Mouse (Mus musculus) midbrain, embryonic 14.5 days (tissue): ENCODE measurements around the gene Btnl6. TPM values are rescaled to one million over a fixed set of nuclear protein-coding genes. Genes with fewer than 3 reads are reported as not detected.
"Not testable (repeated sequence)": the region's sequence is repeated elsewhere in the genome, so short reads cannot be mapped to it uniquely, and the experiment has no call there.

ENCODE experiments used
- ATAC-seq: fragments of 200-750 bp; cut with Nextera tagmentation; 2 replicates; pipeline ENCODE4 v1.8.0; 2017; ENCODE audit warnings: moderate number of reproducible peaks, moderate library complexity; ENCODE audit not compliant: low FRiP score, low TSS enrichment
- DNase-seq: peaks from one replicate; pipeline ENCODE4 v3.0.0-alpha.2; 2015
- H3K27ac ChIP-seq: fragments of 300-500 bp; sonication (generic); replicated peaks from 2 replicates; pipeline ENCODE4 v1.5.1; 2014; ENCODE audit warnings: mild to moderate bottlenecking, low read depth, low read length, moderate library complexity
- H3K27me3 ChIP-seq: fragments of 300-500 bp; sonication (generic); 2 replicates; pipeline ENCODE4 v1.6.1; 2014; ENCODE audit warnings: low read length, control low read depth, mixed read lengths; ENCODE audit not compliant: control insufficient read depth, insufficient read depth
- H3K36me3 ChIP-seq: fragments of 300-500 bp; sonication (generic); 2 replicates; pipeline ENCODE4 v1.6.1; 2014; ENCODE audit warnings: low read length, control low read depth; ENCODE audit not compliant: control insufficient read depth, insufficient read depth
- H3K4me1 ChIP-seq: fragments of 300-500 bp; sonication (generic); 2 replicates; pipeline ENCODE4 v1.6.1; 2014; ENCODE audit warnings: mild to moderate bottlenecking, antibody characterized with exemption, low read length, control low read depth; ENCODE audit not compliant: control insufficient read depth, insufficient read depth
- H3K4me2 ChIP-seq: fragments of 300-500 bp; sonication (generic); 2 replicates; pipeline ENCODE4 v1.6.1; 2014; ENCODE audit warnings: mild to moderate bottlenecking, low read length, moderate library complexity
- H3K4me3 ChIP-seq: fragments of 300-500 bp; sonication (generic); replicated peaks from 2 replicates; pipeline ENCODE4 v1.5.1; 2014; ENCODE audit warnings: low read depth, low read length
- H3K9ac ChIP-seq: fragments of 300-500 bp; sonication (generic); replicated peaks from 2 replicates; pipeline ENCODE4 v1.6.1; 2014; ENCODE audit warnings: mild to moderate bottlenecking, low read length, moderate library complexity
- H3K9me3 ChIP-seq: fragments of 300-500 bp; sonication (generic); 2 replicates; pipeline ENCODE4 v1.6.1; 2016; ENCODE audit warnings: low read length, control low read depth, mixed read lengths; ENCODE audit not compliant: control insufficient read depth
- WGBS: fragments of 180-500 bp; shearing (Covaris S2); extraction: QIAGEN DNeasy Blood & Tissue Kit; methylation state at CpG from one replicate; pipeline ENCODE4 v1.1.7; 2014; 5-methylcytosine and 5-hydroxymethylcytosine counted together
- polyA plus RNA-seq: library from polyadenylated mRNA; unstranded; fragments of >200 nt; fragmentation: Nextera tagmentation; extraction: Ambion mirVana; gene quantifications from 2 replicates; pipeline ENCODE4 v1.2.1, GENCODE M21; 2014

Btnl6 gene
- polyA plus RNA-seq, 1 experiment from 2014 or later: not detected

DNA sequence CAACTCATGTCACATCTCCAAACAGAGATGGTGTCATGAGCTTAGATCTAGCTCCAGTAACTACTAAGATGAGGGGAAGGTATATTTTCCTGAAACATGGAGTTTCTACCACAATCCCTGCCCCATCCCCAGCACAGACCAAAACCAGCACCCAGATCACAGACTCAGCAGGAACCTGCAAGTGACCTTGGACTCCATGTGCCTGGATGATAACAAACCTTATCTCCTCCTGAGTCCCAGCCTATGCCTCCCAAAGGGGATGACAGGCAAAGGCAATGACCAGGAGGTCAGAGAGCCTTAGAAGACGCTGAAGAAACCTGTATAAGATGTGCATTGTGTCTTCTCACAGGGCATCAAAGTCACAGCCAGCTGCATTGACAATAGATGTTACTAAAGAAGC is 1.8 kb upstream of the Btnl6 start:
- H3K9me3 ChIP-seq: no peaks in the 10 kb centered on the region
- ATAC-seq: no peak
- WGBS: 79% methylated on average over 1 of the region's 1 CpGs

DNA sequence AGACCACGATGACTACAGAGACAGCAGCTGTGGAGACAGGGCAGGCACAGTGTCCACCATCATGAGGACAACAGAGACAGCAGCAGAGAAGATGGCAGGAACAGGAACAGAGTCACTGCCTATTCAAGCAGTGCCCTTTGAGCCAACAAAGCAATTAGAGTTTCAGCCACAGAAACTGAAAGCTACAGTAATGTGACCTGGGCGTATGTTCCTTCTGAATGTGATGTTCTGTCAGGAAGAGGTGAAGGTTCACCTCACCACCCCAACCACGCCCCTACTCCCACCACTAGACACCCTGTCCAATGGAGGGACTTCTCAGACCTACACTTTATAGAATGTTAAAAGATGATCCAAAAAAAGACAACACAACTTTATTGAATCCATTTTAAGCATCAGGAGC is 1.4 kb upstream of the Btnl6 start:
- not testable (repeated sequence) for H3K27me3 ChIP-seq, H3K4me2 ChIP-seq
- WGBS: 71% methylated on average over 3 of the region's 3 CpGs

More for the DNA sequence above, 1.8 kb upstream of the Btnl6 start:
- H3K4me1 ChIP-seq: no peaks in the 10 kb centered on the region
- H3K36me3 ChIP-seq: no peaks in the 10 kb centered on the region
- H3K27me3 ChIP-seq: no peaks in the 10 kb centered on the region
- no peak for DNase-seq
- no peak overlapping the region for H3K9ac ChIP-seq
- H3K27ac ChIP-seq: no peak overlapping the region
- no peak overlapping the region for H3K4me3 ChIP-seq
- no peak overlapping the region for H3K4me2 ChIP-seq

DNA sequence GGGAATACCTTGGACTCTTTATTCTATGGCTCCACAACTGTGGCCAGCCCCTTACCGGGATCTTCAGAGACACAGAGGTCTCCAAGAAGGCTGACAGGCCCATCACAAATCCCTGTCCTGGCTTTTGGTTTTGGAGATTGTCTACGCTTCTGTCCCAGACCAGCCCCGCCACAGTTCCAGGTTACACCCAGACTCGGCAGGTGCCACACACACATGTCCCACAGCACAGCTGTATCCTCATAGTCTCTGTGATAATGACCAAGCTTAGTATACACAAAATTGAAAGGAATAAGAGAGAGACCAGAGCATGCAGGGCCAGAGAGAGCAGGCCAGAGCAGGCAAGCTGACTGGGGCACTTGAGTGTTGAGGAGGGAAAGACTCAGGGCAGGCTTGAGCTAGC is 643 bp upstream of the Btnl6 start:
- Histone ChIP-seq H3K9ac (no peak overlapping the region), H3K4me3 (no peak overlapping the region), H3K4me1 (no peaks in the 10 kb centered on the region), H3K4me2 (no peak overlapping the region), H3K9me3 (no peaks in the 10 kb centered on the region), H3K36me3 (no peaks in the 10 kb centered on the region), H3K27me3 (no peaks in the 10 kb centered on the region), H3K27ac (no peak overlapping the region)
- no peak for DNase-seq
- ATAC-seq: no peak
- WGBS: 95% methylated on average over 4 of the region's 4 CpGs

More for the DNA sequence above, 1.4 kb upstream of the Btnl6 start:
- not testable (repeated sequence) for ATAC-seq, H3K36me3 ChIP-seq, DNase-seq, H3K9ac ChIP-seq, H3K4me1 ChIP-seq, H3K9me3 ChIP-seq, H3K4me3 ChIP-seq, H3K27ac ChIP-seq

DNA sequence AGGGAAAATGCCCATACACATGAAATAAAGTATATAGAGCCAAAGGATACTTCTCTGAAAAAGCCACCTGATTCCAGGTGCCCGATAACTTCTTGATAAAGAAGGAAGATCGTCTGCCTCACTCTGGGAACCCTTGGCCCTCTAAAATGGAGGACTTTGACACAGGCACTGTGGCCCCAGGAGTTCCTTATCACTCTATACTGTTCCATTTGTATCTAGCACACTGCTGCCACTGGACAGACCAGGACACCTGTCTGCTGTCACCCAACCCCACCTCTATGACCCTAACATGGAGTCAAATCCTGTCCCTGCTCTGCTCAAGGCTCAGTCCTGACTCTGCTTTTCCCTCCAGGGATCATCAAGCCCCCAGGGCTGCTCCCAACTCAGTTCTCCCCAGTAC is 638 bp downstream of the Btnl6 start:
- 82% methylated on average over 2 of the region's 2 CpGs for WGBS

DNA sequence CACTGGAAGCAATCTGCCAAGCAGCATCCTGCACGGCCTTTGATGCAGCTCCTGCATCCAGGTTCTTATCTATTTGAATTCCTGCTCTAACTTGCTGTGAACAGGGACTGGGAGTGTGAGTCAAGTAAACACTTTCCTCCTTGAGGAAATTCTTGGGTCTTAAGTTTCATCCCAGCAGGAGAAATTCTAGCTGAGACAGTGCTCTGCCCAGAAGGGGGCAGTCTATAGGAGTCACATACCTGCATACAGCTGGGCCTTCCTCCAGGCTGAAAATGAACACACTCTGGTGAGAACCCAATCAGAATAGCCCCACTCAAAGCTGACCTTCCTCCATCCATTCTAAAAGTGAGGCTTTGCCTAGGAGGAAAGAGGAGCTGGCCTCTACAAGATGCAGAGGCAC is 5.4 kb downstream of the Btnl6 start:
- H3K36me3 ChIP-seq, H3K4me3 ChIP-seq, H3K4me1 ChIP-seq, H3K27ac ChIP-seq, H3K27me3 ChIP-seq, H3K9me3 ChIP-seq, H3K4me2 ChIP-seq, ATAC-seq, H3K9ac ChIP-seq: not testable (repeated sequence)
- 67% methylated on average over 1 of the region's 1 CpGs for WGBS
- DNase-seq: peak; percentile 2

More for the DNA sequence above, 638 bp downstream of the Btnl6 start:
- Histone ChIP-seq H3K4me2 (no peak overlapping the region), H3K4me1 (no peaks in the 10 kb centered on the region), H3K36me3 (no peaks in the 10 kb centered on the region), H3K27ac (no peak overlapping the region), H3K27me3 (no peaks in the 10 kb centered on the region), H3K9ac (no peak overlapping the region), H3K4me3 (no peak overlapping the region), H3K9me3 (no peaks in the 10 kb centered on the region)
- DNase-seq (no peak), ATAC-seq (no peak)

DNA sequence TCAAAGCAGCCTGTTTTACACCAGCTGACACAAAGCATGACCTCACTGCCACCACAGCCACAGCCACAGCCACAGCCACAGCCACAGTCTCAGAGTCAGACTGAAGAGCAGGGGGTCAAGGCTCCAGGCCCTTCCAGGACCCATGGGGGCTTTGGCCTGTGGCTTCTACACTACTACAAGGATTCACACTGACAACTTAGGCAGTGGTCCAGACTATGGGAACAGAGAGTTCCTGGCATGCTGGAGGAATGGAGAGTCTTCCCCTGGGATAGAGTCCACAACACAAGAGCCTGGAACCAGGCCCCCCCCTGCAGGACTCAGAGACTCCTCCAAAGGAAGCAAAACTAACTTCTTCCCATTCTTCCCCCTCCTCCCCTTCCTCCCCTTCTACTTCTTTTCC is 9.6 kb downstream of the Btnl6 start:
- Histone ChIP-seq H3K4me2 (no peak overlapping the region), H3K27me3 (no peaks in the 10 kb centered on the region), H3K4me3 (no peak overlapping the region), H3K9me3 (no peaks in the 10 kb centered on the region), H3K4me1 (no peaks in the 10 kb centered on the region), H3K9ac (no peak overlapping the region), H3K36me3 (no peaks in the 10 kb centered on the region), H3K27ac (no peak overlapping the region)
- DNase-seq: no peak
- ATAC-seq: no peak

DNA sequence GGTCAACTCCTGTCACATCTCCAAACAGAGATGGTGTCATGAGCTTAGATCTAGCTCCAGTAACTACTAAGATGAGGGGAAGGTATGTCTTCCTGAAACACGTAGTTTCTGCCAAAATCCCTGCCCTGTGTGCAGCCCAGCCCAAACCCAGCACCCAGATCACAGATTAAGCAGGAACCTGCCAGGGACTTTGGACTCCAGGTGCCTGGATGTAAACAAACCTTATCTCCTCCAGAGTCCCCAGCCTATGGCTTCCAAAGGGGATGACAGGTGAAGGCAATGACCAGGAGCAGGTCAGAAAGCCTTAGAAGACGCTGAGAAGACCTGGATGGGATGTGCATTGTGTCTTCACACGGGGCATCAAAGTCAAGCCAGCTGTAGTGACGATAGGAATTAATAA is 19.4 kb downstream of the Btnl6 start:
- WGBS: 78% methylated on average over 2 of the region's 4 CpGs
- not testable (repeated sequence) for H3K4me2 ChIP-seq

DNA sequence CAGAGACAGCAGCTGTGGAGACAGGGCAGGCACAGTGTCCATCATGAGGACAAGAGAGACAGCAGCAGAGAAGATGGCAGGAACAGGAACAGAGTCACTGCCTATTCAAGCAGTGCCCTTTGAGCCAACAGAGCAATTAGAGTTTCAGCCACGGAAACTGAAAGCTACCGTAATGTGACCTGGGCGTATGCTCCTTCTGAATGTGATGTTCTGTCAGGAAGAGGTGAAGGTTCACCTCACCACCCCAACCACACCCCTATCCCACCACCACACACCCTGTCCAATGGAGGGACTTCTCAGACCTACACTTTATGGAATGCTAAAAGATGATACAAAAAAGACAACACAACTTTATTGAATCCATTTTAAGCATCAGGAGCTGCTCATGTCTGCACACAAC is 19.8 kb downstream of the Btnl6 start:
- DNase-seq, ATAC-seq, H3K9me3 ChIP-seq, H3K4me2 ChIP-seq, H3K4me1 ChIP-seq, H3K4me3 ChIP-seq, H3K27ac ChIP-seq, H3K9ac ChIP-seq, H3K36me3 ChIP-seq, H3K27me3 ChIP-seq: not testable (repeated sequence)
- WGBS: 92% methylated on average over 3 of the region's 3 CpGs

More for the DNA sequence above, 19.4 kb downstream of the Btnl6 start:
- not testable (repeated sequence) for H3K9me3 ChIP-seq, H3K27ac ChIP-seq, H3K27me3 ChIP-seq, H3K4me1 ChIP-seq, H3K9ac ChIP-seq, H3K36me3 ChIP-seq, ATAC-seq, DNase-seq, H3K4me3 ChIP-seq

DNA sequence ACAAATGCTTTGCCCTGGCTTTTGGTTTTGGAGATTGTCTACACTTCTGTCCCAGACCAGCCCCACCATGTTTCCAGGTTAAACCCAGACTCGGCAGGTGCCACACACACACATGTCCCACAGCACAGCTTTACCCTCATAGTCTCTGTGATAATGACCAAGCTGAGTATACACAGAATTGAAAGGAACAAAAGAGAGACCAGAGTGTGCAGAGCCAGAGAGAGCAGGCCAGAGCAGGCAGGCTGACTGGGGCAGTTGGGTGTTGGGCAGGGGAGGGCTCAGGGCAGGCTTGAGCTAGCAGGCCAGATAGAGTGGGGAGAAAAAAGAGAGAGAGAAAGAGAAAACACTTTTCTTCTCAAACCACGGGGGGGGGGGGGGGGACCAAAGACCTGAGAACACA is 20.6 kb downstream of the Btnl6 start:
- Histone ChIP-seq H3K36me3 (no peaks in the 10 kb centered on the region), H3K4me2 (no peak overlapping the region), H3K27ac (no peak overlapping the region), H3K4me3 (no peak overlapping the region), H3K4me1 (no peaks in the 10 kb centered on the region), H3K9ac (no peak overlapping the region), H3K9me3 (no peaks in the 10 kb centered on the region), H3K27me3 (no peaks in the 10 kb centered on the region)
- no peak for DNase-seq
- WGBS: 48% methylated on average over 2 of the region's 2 CpGs
- no peak for ATAC-seq
